Mouse (Mus musculus) bone marrow, adult 2 months (tissue): Measurements from ENCODE around the gene Alk.

ENCODE experiments used
- CTCF ChIP-seq: fragments of 200-500 bp; IDR thresholded peaks from 2 replicates; pipeline ENCODE4 v1.5.1; 2011; ENCODE audit warnings: low read length, control low read depth; ENCODE audit not compliant: control insufficient read depth, insufficient read depth
- POLR2A ChIP-seq: fragments of 200-500 bp; IDR thresholded peaks from 2 replicates; pipeline ENCODE4 v1.6.1; 2011; ENCODE audit warnings: low read depth, mild to moderate bottlenecking, control low read depth, low read length, borderline replicate concordance; ENCODE audit not compliant: control insufficient read depth

GRCm38 (mm10) chr17:72230891-72231290, 373.5 kb downstream of the Alk start:
- no peak for TF ChIP-seq POLR2A
- no peak for TF ChIP-seq CTCF
